Mouse (Mus musculus) megakaryocyte-erythroid progenitor cell, adult 5-6 weeks (primary cell): ENCODE results near the gene Dtnb. TPM values are rescaled to one million over a fixed set of nuclear protein-coding genes. Genes with fewer than 3 reads are reported as not detected.

ENCODE experiments used
- ATAC-seq: replicated peaks from 2 replicates; pipeline ENCODE4 v1.8.0; 2016; ENCODE audit warnings: mild to moderate bottlenecking, inconsistent platforms; ENCODE audit not compliant: severe bottlenecking, poor library complexity, low FRiP score, low TSS enrichment
- total RNA-seq, 2 experiments: library from RNA; stranded (forward) in 1 of 2; stranded (reverse) in 1 of 2; fragments of 200-1000, 215-1000 nt in 1 of 2; fragments of >200 nt in 1 of 2; fragmentation: Nextera tagmentation in 1 of 2; gene quantifications; 2 replicates each; pipeline ENCODE4 v1.2.3; 2014 to 2017

The Dtnb gene
- total RNA-seq, 2 experiments from 2014 or later: 16.8 to 49.1 TPM

- ATAC-seq: peak; percentile 64
These were observed 3.7 kb upstream of the Dtnb start for GRCm38 (mm10) chr12:3568461-3568991.

DNA sequence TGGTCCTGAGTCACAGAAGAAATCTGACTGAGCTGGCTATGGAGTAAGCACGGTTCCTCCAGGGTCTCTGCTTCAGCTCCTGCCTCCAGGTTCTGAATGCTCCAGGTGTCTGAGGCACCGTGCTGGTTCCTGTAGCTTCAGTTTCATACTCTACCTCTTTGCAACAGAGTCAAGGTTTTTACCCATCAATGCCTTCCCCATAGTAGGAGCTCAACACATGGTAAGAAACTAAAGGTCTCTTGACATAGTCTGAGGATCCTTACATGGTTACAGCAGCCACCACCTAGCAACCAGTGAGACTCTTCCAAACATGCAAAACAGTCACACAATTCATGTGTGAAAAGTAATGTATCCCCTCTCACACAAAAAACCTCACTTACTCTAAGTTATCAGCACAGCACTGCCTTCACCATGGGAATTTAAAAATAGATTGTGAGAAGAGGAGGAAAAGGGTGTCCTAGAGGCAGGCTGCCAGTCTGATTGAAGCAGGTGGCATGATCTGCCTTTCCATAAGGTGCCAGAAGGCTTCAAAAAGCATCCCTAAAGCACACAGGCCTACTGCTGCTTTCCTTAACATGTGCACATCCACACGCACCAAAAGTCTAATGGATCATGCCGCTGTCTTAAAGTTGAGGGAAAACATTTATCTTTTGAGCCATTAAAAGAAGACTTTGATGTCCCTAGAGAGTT, 1.3 kb upstream of the Dtnb start:
- no peak for ATAC-seq

- peak; percentile 56 for ATAC-seq
These were observed 608 bp downstream of the Dtnb start for GRCm38 (mm10) chr12:3572581-3573397.

GRCm38 (mm10) chr12:3573410-3573809, 1.2 kb downstream of the Dtnb start:
- no peak for ATAC-seq

DNA sequence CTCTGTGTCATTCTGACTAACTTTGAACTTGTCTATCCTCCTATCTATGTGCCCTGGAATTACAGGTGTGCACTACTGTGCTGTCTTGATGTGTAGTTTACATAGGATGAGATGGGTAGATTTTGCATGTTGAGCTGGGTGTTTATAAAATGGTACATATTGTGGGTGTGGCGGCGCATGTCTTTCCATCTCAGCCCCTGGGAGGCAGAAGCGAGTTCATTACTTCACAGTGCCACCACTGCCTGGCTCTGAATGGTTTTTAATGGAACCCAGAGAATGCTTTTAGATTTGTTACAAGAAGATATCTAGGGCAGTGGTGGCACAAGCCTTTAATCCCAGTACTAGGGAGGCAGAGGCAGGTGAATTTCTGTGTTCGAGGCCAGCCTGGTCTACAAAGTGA, 2.5 kb downstream of the Dtnb start:
- 0 out of 2 replicates have a peak, but pooled peaks have one; percentile 35 for ATAC-seq

DNA sequence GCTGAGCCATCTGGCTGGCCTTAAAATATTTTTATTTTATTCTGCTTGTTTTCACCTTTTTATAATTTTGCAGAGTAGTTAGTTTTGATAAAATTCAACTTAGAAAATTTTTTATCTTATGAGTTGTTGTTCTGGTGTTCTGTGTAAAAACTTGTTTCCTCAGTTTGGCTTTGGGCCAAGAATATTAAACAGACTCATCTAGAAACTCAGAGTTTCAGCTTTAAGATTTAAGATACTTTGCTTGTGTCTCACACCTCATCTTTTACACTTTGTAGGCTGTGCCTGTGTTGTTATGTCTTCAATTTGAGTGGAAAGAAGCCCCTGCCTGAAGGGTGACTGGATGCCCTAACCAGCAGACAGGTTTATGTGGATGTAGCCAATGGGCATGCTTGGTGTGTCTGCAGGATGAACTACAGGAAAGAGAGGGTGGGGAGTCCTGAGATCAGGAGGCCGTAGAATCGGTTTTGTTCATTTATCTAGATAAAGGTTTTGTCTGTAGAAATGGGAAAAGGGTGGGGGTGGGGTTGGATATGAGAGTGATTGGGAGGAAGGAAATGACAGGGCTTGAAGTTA, 7.9 kb downstream of the Dtnb start:
- ATAC-seq: no peak

- peak; percentile 77 for ATAC-seq
These were observed 10.4 kb downstream of the Dtnb start for GRCm38 (mm10) chr12:3582604-3583003.

DNA sequence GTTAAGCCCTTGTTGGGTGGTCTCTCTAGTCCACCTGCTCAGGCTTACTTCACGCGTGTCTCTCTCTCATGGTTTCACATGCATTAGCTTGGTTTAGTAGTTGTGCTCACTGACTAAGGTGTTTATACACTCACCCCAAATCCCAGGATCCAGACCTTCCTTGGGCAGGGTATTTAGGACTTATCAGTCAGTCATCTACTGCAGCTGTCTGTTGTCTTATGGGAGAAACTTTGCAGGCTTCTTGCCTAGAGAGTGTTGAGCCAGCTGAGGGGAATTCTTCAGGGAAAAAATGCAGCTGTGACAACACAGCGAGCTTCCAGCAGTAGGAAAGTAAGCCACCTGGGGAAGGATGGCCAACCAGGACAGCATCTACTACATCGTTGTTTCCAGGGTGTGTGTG, 13.3 kb downstream of the Dtnb start:
- no peak for ATAC-seq

- ATAC-seq: peak; percentile 47; the same call in 1 of the 2 replicates
These were observed 14.8 kb downstream of the Dtnb start for GRCm38 (mm10) chr12:3587010-3587409.

DNA sequence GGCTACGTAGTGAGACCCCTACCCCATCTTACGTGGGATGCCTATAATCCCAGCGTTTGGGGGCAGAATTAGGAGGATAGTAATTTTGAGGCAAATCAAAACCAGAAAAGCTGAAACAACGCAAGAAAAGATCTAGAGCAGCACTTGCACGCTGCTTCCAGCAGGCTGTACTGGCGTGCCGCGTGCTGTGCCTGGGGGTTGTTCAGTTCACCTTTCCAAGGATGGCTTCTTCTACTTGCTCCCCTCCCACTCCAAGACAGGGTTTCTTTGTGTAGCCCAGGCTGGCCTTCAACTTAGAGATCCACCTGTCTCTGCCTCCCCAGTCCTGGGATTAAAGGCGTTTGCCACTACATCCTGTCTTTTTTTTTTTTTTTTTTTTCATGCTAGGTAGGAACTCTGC, 17.9 kb downstream of the Dtnb start:
- ATAC-seq: no peak

DNA sequence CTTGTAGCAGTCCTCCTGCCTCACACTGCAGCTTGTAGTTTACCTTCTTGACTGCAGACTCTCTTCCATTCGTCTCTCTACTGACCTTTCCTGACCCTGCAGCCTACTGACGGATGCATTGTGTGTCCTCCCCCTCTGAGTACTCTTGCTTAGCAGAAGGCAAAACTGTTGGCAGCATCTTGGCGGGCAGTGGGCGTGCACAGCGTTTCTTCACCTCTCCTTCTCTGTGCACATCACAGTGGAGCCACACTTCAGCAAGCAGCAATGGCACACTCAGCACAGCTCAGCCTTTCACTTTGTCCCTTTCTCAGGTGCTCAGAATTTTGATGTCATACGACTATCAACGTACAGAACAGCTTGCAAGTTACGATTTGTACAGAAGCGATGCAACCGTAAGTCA, 19.4 kb downstream of the Dtnb start:
- no peak for ATAC-seq

DNA sequence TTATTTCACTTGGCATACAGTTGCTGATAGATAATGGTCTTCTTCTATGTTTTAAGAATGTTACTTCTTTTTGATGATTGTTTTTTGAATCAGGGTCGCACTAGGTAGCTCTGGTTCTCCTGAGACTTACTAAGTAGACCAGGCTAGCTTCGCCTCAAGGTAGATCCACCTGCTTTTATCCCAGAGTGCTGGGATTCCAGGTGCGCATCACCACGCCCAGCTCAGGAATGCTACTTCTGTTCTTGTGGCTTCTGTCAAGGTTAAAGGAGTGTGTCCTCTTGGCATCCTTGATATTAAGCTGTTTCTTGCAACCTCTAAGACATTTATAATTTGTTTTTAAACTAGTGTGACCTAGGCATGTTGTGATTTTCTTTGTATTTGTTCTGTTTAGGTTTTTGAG, 30.6 kb downstream of the Dtnb start:
- ATAC-seq: no peak

GRCm38 (mm10) chr12:3606202-3606601, 34.0 kb downstream of the Dtnb start:
- ATAC-seq: no peak

- ATAC-seq: no peak
These were observed 37.6 kb downstream of the Dtnb start for GRCm38 (mm10) chr12:3609747-3610146.

DNA sequence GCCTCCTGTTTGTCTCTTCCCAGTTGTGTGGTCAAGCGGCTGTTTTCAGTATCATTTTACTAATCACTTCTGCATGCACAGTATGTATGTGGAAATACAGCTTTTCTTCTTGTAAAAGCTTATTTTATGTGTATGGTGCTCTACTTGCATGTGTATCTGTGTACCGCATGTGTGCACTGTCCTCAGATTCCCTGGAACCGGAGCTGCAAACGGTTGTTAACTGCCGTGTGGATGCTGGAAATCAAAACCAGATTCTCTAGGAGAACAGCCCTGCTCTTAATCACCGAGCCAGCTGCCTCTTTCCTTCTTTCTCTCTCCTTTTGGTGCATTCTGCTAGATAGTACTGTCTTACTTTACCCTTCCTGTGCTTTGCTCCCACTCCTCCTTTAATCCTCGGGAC, 39.7 kb downstream of the Dtnb start:
- ATAC-seq: no peak

DNA sequence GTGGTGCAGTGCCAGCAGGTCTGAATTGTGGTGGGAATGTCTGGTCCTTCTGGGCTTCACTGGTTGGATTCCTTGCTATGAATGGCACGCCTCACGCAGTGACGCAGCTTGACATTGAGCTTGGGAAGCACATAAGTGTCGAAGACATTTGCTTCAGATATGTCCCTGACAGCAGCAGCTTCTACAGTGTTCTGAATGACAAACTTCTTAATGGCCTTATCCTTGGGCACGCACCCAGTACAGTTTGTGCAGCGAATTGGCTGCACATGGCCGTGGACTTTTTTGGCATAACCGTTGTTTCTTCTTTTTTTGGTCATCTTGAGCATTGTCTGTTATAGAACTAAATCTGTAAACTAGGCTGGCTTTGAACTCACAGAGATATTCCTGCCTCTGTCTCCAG, 42.9 kb downstream of the Dtnb start:
- ATAC-seq: no peak

DNA sequence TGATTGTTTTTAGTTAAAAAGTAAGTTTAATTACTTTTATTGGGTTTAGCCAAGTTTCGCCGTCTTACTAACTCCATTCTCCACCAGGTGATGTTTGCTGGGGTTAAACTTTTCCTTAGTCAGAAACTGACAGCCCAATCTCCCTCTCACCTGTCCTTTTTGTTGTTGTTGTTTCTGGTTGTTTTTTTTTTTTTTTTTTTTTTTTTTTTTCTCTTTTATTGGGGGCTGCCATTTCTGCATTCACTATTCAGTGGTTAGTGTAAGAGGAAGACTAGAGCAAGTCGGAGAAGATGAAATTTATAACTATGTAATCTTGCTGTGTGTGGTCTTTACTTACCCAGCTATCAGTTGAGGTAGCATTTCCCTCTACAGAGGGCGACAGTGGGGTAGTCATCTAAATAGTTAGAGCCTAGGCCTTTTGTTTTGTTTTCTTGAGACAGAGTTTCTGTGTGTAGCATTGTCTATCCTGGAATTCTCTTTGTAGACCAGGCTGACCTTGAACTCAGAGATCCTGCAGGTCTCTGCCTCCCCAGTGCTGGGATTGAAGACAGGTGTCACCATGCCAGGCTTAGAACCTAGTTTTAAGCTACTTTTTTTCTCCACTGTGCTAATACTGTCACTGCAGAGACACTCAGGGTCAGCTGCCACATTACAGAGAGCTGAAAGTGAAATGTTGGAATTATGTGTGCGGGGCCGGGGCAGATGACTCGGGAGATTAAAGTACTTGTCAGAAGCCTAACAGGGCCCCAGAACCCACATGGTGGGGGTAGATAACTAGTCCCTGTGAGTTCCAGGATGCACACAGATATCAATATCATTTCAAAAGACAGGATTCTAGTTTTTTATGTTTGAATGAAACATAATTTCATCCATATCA, 46.2 kb downstream of the Dtnb start:
- ATAC-seq: peak; percentile 99

DNA sequence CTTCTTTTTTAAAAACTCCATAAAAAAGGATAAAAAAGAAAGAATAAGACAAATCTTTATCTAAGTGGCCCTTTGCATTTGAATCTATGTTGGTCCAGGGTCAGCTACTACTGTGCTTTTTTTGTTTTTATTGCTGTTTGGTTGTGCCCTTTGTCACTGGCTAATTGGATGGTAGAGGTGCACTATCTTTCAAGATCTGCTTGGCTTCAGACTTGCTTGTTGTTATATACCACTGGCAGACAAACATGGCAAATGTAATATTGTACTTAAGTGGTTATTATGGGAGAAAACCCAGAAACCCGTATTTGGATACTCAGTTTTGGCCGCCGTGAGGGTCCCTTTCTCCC, 46.8 kb downstream of the Dtnb start:
- ATAC-seq: peak; percentile 57

GRCm38 (mm10) chr12:3626880-3627279, 54.7 kb downstream of the Dtnb start:
- no peak for ATAC-seq
